Mouse (Mus musculus) gonadal fat pad, adult 2 months (tissue): Measurements from ENCODE around the gene Mast1. TPM values are rescaled to one million over a fixed set of nuclear protein-coding genes. Genes with fewer than 3 reads are reported as not detected.
"Not testable (repeated sequence)": the region's sequence is repeated elsewhere in the genome, so short reads cannot be mapped to it uniquely, and the experiment has no call there.

Experiments
- DNase-seq: peaks from one replicate; pipeline ENCODE4 v3.0.0-alpha.2; 2012; ENCODE audit warnings: low read depth
- polyA plus RNA-seq: library from polyadenylated mRNA; depleted of rRNA; stranded (reverse); fragments of >200 nt; gene quantifications from 2 replicates; pipeline ENCODE4 v1.2.3, GENCODE M21; 2012

The Mast1 gene
- polyA plus RNA-seq, 1 experiment, result 0.66 TPM

- no peak for DNase-seq
These were observed 26.6 kb downstream of the Mast1 start for GRCm38 (mm10) chr8:84910551-84910950.

- DNase-seq, result no peak
These were observed 27.2 kb downstream of the Mast1 start for GRCm38 (mm10) chr8:84909949-84910348.

- no peak for DNase-seq
These were observed 27.9 kb downstream of the Mast1 start for GRCm38 (mm10) chr8:84909162-84909767.

- DNase-seq, result no peak
These were observed 28.6 kb downstream of the Mast1 start, which contains the start of gene Dnase2a for GRCm38 (mm10) chr8:84908421-84909161. TSS of gene Dnase2a (plus strand) at chr8:84908560.

DNA sequence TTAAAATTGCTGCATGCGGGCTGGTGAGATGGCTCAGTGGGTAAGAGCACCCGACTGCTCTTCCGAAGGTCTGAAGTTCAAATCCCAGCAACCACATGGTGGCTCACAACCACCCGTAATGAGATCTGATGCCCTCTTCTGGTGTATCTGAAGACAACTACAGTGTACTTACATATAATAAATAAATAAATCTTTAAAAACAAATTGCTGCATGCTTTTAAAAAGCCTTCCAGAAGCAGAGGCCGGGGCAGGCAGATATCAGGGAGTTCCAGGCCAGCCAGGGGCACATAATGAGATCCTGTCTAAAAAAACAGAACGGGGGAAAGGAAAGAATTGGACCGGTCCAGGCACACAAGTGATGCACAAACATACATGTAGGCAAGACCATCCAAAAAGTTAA, 29.2 kb downstream of the Mast1 start:
- not testable (repeated sequence) for DNase-seq

DNA sequence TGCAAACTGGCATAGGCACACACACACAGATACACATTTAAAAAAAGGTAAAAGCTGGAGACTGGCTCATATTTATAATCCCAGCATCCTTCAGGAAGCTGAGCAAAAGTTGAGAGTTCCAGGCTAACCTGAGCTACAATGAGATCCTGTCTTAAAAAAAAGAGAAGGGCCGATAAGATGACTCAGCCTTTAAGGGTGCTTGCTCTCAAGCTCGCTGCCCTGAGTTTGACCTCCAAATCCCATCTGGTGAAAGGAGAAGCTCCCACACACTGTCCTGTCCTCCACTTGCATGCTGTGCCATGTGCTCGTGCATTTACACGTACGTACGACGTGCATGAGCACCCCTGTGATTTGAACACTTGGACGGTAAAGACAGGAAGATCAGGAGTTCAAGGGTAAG, 29.7 kb downstream of the Mast1 start:
- no peak for DNase-seq

DNA sequence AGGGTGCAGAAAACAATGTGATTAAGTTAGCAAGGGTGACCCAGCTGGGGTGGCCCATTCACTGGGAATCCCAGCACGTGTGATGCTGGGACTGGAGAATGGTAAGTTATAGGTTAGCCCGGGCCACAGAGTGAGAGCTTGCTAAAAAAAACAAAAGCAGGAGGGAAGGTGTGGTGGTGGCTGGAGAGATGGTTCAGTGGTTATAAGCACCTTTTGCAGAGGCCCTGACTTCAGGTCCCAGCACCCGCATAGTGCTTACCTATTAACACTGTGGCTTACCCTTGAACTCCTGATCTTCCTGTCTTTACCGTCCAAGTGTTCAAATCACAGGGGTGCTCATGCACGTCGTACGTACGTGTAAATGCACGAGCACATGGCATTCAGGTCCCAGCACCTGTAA, 30.1 kb downstream of the Mast1 start:
- no peak for DNase-seq

- no peak for DNase-seq
These were observed 32.8 kb downstream of the Mast1 start for GRCm38 (mm10) chr8:84904351-84904750.

- DNase-seq, result no peak
These were observed 34.1 kb downstream of the Mast1 start for GRCm38 (mm10) chr8:84902920-84903661.

DNA sequence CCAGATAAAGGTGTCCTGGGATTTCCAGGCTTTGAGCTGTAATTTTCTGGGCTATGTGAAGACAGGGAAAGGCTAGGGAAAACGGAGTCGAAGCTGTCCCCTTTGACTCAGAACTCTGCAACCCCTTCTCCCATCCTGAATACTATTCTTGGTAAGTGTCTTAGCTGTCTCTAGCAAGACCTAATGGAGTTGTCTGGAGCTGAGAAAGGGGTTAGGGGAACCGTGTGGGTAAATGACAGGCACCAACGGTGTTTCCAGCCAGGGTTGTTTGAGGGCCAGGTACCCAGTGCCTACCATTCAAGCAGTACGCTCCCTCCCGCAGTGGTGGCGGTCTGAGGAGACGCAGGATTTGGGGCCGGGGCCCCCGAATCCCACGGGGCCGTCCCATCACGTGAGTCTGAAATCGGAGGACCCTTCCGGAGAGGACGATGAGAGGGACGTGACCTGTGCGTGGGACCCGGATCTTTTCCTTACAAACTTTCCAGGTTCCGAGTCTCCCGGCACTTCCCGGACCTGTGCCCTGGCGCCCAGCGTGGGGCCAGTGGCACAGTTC, 34.7 kb downstream of the Mast1 start:
- DNase-seq, result no peak

DNA sequence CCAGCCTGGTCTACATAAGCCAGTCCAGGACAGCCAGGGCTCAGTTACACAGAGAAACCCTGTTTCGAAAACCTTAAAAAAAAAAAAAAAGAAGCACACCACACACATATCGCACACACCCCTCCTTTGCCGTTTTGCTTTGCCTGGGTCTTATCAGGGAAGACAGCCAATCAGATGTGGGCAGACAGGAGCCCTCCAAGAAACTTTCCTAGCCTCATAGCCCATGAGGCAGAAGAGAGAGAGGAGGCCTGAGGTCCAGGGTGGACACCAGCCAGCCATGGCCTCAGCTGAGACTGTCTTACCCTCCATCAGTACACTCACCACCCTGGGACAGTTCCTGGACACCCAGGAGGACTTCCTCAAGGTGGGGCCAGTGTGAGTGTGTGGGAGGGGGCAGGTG, 35.4 kb downstream of the Mast1 start, which contains the start of gene Klf1:
Gene Klf1 (plus strand): TSS at position 177 of the 400 bp plus-strand sequence.
- no peak for DNase-seq

DNA sequence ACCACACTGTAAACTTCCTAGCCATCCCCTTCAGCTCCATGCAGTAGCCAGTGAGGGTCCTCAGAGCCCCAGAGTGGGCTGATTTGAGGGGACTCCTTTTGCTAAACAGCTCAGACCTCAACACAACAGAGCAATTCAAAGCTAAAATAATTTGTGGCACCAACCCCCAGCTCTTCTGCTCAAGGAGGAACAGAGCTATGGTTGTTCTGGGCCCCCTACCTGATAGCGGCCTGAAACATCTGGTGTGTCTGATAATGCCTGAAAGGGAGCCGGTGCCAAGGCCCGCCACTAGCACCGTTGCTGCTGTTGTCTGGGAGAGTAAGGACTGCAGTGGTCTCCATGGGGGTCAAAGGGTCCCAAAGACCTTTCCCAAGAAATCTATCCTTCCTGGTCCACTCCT, 36.1 kb downstream of the Mast1 start:
- no peak for DNase-seq

DNA sequence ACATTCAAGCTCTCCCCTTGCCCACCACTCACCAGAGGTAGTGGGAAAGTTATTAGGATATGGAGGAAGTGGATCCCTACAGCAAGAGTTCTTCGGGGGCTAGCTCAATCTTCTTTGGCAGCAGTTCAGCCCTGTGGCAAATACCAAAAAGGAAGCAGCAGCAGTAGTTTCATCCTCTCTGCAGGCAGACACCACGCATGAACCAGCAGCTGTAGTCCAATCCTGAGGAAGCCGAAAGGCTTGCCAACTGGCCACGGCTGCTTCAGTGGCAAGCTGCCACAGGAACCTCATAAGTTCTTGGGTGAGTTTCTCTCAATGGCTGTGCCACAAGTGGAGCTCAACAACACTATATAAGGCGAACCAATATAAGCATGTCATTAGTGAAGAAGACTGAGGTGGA, 41.2 kb downstream of the Mast1 start:
- DNase-seq, result no peak

GRCm38 (mm10) chr8:84893709-84894134, 43.4 kb downstream of the Mast1 start, which contains the start of gene Gcdh:
TSS of gene Gcdh (minus strand) at chr8:84893921.
- peak; percentile 94 for DNase-seq

DNA sequence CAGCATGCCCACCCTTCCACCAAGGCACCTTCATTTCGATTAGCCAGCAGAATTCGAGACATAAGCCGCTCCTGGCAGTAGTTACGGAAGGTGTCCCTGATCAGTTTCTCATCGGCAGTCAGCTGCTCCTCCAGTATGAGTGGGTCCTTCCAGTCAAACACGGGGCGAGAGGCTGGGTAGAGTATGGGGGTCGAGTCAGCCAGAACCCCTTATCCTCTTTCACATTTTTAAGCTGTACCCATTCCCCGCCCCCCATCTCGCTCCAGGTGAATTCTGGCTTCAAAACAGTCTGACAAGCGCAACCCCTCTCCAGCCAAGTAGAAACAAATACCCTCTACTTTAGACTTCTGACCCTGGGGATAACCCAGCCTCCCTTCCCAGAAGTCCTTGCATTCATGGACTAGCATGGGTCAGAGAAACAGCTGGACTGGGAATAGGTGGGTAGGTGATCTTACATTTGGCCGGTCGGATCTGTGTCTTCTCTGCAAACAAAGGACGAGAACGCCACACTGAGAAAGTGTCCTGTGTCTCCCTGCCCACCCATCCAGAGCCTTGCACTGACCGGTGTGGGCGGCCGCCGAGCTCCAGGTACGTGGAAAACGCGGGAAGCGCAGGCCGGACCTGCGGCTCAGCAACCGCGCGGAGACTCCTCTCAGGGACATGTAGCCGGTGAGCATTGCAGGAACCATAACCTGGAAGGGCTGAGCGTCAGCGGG, 44.0 kb downstream of the Mast1 start:
- no peak for DNase-seq

- DNase-seq, result no peak
These were observed 48.0 kb downstream of the Mast1 start for GRCm38 (mm10) chr8:84889141-84889540.

GRCm38 (mm10) chr8:84888280-84888679, 48.9 kb downstream of the Mast1 start:
- DNase-seq, result no peak

DNA sequence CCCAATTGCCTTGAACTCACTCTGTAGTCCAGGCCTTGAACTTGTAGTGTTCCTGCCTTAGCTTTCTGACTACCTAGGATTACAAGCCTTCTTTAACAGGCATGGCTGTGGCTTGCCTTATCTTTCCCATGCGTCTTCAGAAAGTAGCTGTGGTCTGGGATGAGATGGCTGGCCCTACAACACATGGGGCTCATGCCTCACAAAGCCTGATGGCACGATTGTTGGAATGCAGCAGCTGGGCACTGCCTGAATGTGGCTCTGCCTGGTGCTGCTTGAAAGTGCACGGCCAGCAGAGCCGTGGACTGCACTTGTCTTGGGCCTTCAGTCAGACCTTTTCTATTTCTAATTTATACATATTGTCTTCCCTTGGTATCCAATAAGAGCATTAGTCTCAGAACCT, 52.4 kb downstream of the Mast1 start:
- no peak for DNase-seq

- DNase-seq, result no peak
These were observed 58.2 kb downstream of the Mast1 start for GRCm38 (mm10) chr8:84878915-84879314.

- DNase-seq, result no peak
These were observed 59.7 kb downstream of the Mast1 start for GRCm38 (mm10) chr8:84877297-84878035.

- DNase-seq, result no peak
These were observed 62.8 kb downstream of the Mast1 start for GRCm38 (mm10) chr8:84874339-84874738.
